Mouse (Mus musculus): ENCODE results near the gene Gm17349.

- TF ChIP-seq CTCF (IDR thresholded peaks at IDR 0.05; ENCODE audit: low read depth, low read length) (no peak), POLR2A (IDR thresholded peaks at IDR 0.05; ENCODE audit: extremely low read depth, insufficient read depth, low read length) (no peak)
Measured at GRCm38 (mm10) chr15:99736675-99737074, 31.4 kb upstream of the Gm17349 start.

All from liver, adult 2 months (tissue).